Mouse (Mus musculus) myocyte (in vitro differentiated cells): ENCODE measurements around the gene Thbs3.

ENCODE experiments used
- MYOD1 ChIP-seq, 3 experiments: IDR thresholded peaks; one replicate each; pipeline ENCODE4 v1.6.1; 2011; ENCODE audit warnings: control low read depth in 2 of 3, low read depth in 2 of 3, mild to moderate bottlenecking in 2 of 3, moderate library complexity in 1 of 3; ENCODE audit not compliant: insufficient read length in 2 of 3, control insufficient read depth in 1 of 3
- MYOG ChIP-seq, 3 experiments: IDR thresholded peaks; one replicate each; pipeline ENCODE4 v1.6.1; 2011; ENCODE audit warnings: control low read depth in 2 of 3, low read depth in 2 of 3, mild to moderate bottlenecking in 2 of 3; ENCODE audit not compliant: insufficient read length in 2 of 3, control insufficient read depth in 1 of 3, insufficient read depth in 1 of 3
- POLR2A ChIP-seq: IDR thresholded peaks from one replicate; pipeline ENCODE4 v1.6.1; 2011; ENCODE audit warnings: low read depth, mild to moderate bottlenecking, control low read depth, moderate library complexity; ENCODE audit not compliant: insufficient read length

- no peak for TF ChIP-seq MYOD1 (IDR thresholded peaks at IDR 0.05; ENCODE audit: control insufficient read depth in 1 of 3, insufficient read length in 2 of 3, low read depth in 2 of 3)
- no peak for TF ChIP-seq MYOG (IDR thresholded peaks at IDR 0.05; ENCODE audit: control insufficient read depth in 1 of 3, insufficient read depth in 1 of 3, insufficient read length in 2 of 3, low read depth in 2 of 3)
- no peak for TF ChIP-seq POLR2A
Measured at GRCm38 (mm10) chr3:89181749-89182500, 33.1 kb upstream of the Thbs3 start.
